Mouse (Mus musculus) cerebellum, postnatal 14 days (tissue): ENCODE data around the gene Kpna6.

Experiments used
- DNase-seq, 2 experiments: peaks; one replicate each; pipeline ENCODE4 v3.0.0; 2021; ENCODE audit warnings: mixed read lengths in 2 of 2

The Kpna6 gene

GRCm38 (mm10) chr4:129645204-129645603 lies 27.4 kb downstream of the Kpna6 start:
- no peak for DNase-seq

- peak in 1 of 2 experiments; percentile 50 for DNase-seq
Observed at GRCm38 (mm10) chr4:129641756-129642155, 30.8 kb downstream of the Kpna6 start.

- DNase-seq: peak; percentile 99
Observed at GRCm38 (mm10) chr4:129640638-129641467, 31.7 kb downstream of the Kpna6 start, which contains the start of gene Txlna. Gene Txlna, minus strand, starts transcription at chr4:129641065.

- peak; percentile 74 to 77 for DNase-seq
Observed at GRCm38 (mm10) chr4:129640101-129640637, 32.4 kb downstream of the Kpna6 start.

GRCm38 (mm10) chr4:129639221-129639620 lies 33.3 kb downstream of the Kpna6 start:
- no peak for DNase-seq

- no peak for DNase-seq
Observed at GRCm38 (mm10) chr4:129633852-129634251, 38.7 kb downstream of the Kpna6 start.

- no peak for DNase-seq
Observed at GRCm38 (mm10) chr4:129631867-129632266, 40.7 kb downstream of the Kpna6 start.

- peak in 1 of 2 experiments; percentile 60 for DNase-seq
Observed at GRCm38 (mm10) chr4:129630944-129631343, 41.6 kb downstream of the Kpna6 start.

- DNase-seq: no peak
Observed at GRCm38 (mm10) chr4:129626035-129626434, 46.5 kb downstream of the Kpna6 start.

- DNase-seq: no peak
Observed at GRCm38 (mm10) chr4:129625496-129625895, 47.1 kb downstream of the Kpna6 start.

- DNase-seq: peak; percentile 68 to 72
Observed at GRCm38 (mm10) chr4:129625029-129625370, 47.6 kb downstream of the Kpna6 start.

- DNase-seq: peak; percentile 89 to 90
Observed at GRCm38 (mm10) chr4:129624281-129625028, 48.1 kb downstream of the Kpna6 start.

GRCm38 (mm10) chr4:129623681-129624091 lies 48.9 kb downstream of the Kpna6 start, which contains the start of gene Ccdc28b:
Gene Ccdc28b, minus strand, starts transcription at chr4:129623947.
- DNase-seq: peak; percentile 58 to 70

GRCm38 (mm10) chr4:129622803-129623535 lies 49.6 kb downstream of the Kpna6 start:
- DNase-seq: peak; percentile 50 to 58

GRCm38 (mm10) chr4:129622120-129622802 lies 50.3 kb downstream of the Kpna6 start:
- DNase-seq: peak in 1 of 2 experiments; percentile 43

GRCm38 (mm10) chr4:129621283-129621841 lies 51.2 kb downstream of the Kpna6 start:
- DNase-seq: peak; percentile 43 to 66

- no peak for DNase-seq
Observed at GRCm38 (mm10) chr4:129620419-129621282, 51.9 kb downstream of the Kpna6 start.

GRCm38 (mm10) chr4:129618786-129619691 lies 53.5 kb downstream of the Kpna6 start, which contains the start of gene Iqcc:
Gene Iqcc, minus strand, starts transcription at chr4:129619099.
- peak; percentile 97 for DNase-seq

- no peak for DNase-seq
Observed at GRCm38 (mm10) chr4:129618031-129618430, 54.5 kb downstream of the Kpna6 start.
